Mouse (Mus musculus) intestine, postnatal 0 days (tissue): ENCODE results near the gene Cd22. TPM values are rescaled to one million over a fixed set of nuclear protein-coding genes. Genes with fewer than 3 reads are reported as not detected.
A peak's percentile ranks its signal among the peaks of the same experiment; 100 is the strongest.

Experiments
- ATAC-seq: fragments of 200-750 bp; cut with Nextera tagmentation; 2 replicates; pipeline ENCODE4 v1.8.0; 2017; ENCODE audit warnings: mild to moderate bottlenecking, moderate TSS enrichment, moderate library complexity
- H3K27ac ChIP-seq: fragments of 300-500 bp; sonication (generic); 2 replicates; pipeline ENCODE4 v1.5.1; 2014; ENCODE audit warnings: mild to moderate bottlenecking, low read depth, low read length, moderate library complexity
- H3K27me3 ChIP-seq: fragments of 300-500 bp; sonication (generic); replicated peaks from 2 replicates; pipeline ENCODE4 v1.6.1; 2014; ENCODE audit warnings: low read length, mixed read lengths; ENCODE audit not compliant: control insufficient read depth, insufficient read depth
- H3K36me3 ChIP-seq: fragments of 300-500 bp; sonication (generic); 2 replicates; pipeline ENCODE4 v1.6.1; 2014; ENCODE audit warnings: mild to moderate bottlenecking, moderate library complexity; ENCODE audit not compliant: control insufficient read depth, insufficient read depth
- H3K4me1 ChIP-seq: fragments of 300-500 bp; sonication (generic); replicated peaks from 2 replicates; pipeline ENCODE4 v1.6.1; 2014; ENCODE audit warnings: antibody characterized with exemption, low read length, mixed read lengths; ENCODE audit not compliant: control insufficient read depth, insufficient read depth
- H3K4me2 ChIP-seq: fragments of 300-500 bp; sonication (generic); replicated peaks from 2 replicates; pipeline ENCODE4 v1.6.1; 2014; ENCODE audit warnings: low read depth, mild to moderate bottlenecking, moderate library complexity
- H3K4me3 ChIP-seq: fragments of 300-500 bp; sonication (generic); 2 replicates; pipeline ENCODE4 v1.5.1; 2014; ENCODE audit warnings: low read depth, low read length
- H3K9ac ChIP-seq: fragments of 300-500 bp; sonication (generic); 2 replicates; pipeline ENCODE4 v1.6.1; 2014; ENCODE audit warnings: mild to moderate bottlenecking, low read depth, low read length
- H3K9me3 ChIP-seq: fragments of 300-500 bp; sonication (generic); 2 replicates; pipeline ENCODE4 v1.6.1; 2016; ENCODE audit warnings: mixed run types; ENCODE audit not compliant: control insufficient read depth
- CTCF ChIP-seq: sonication (generic); IDR thresholded peaks from 2 replicates; pipeline ENCODE4 v1.5.1; 2016; ENCODE audit warnings: low read depth, mild to moderate bottlenecking, control low read depth, antibody characterized with exemption, moderate library complexity
- WGBS: fragments of 180-500 bp; shearing (Covaris S2); extraction: QIAGEN DNeasy Blood & Tissue Kit; methylation state at CpG from one replicate; pipeline ENCODE4 v1.1.7; 2014; 5-methylcytosine and 5-hydroxymethylcytosine counted together
- polyA plus RNA-seq: library from polyadenylated mRNA; unstranded; fragments of >200 nt; fragmentation: Nextera tagmentation; extraction: Ambion mirVana; gene quantifications from 2 replicates; pipeline ENCODE4 v1.2.1, GENCODE M21; 2015

Gene Cd22
- polyA plus RNA-seq, 1 experiment from 2014 or later: 0.27 TPM

GRCm38 (mm10) chr7:30859290-30859634 lies 20.9 kb downstream of the Cd22 start:
- no peak overlapping the region for H3K4me2 ChIP-seq
- peak; percentile 42; the same call in 1 of the 2 replicates for ATAC-seq

DNA sequence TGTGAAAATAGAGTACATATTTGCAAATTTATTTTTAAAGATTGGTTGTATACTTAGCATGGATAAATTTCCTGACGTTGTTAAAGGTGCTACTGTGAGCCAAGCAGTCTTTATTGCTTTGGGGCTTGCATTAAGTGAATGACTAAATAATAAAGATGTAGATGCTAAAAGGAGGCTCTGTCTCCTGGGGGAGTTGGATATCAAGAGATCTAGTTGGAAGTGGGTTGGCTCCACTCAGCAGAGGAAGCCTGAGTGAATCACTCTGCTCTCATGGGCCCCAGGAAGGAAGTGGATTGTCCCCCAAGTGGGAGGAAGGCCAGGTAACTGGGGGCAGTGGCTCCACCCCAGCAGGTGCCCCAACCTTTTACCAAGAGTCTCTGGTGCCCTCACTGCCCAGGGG lies 22.4 kb downstream of the Cd22 start:
- Histone ChIP-seq H3K4me3 (no peak overlapping the region), H3K27me3 (no peaks in the 10 kb centered on the region), H3K4me2 (no peak overlapping the region), H3K9ac (no peak overlapping the region), H3K9me3 (no peaks in the 10 kb centered on the region), H3K4me1 (no peaks in the 10 kb centered on the region), H3K27ac (no peak overlapping the region), H3K36me3 (no peaks in the 10 kb centered on the region)
- 65% methylated on average over 1 of the region's 1 CpGs for WGBS
- no peak for TF ChIP-seq CTCF
- ATAC-seq: no peak

More at GRCm38 (mm10) chr7:30859290-30859634, 20.9 kb downstream of the Cd22 start:
- TF ChIP-seq CTCF: peak; percentile 94
- H3K4me1 ChIP-seq: no peaks in the 10 kb centered on the region
- H3K9me3 ChIP-seq: no peaks in the 10 kb centered on the region
- no peak overlapping the region for H3K27ac ChIP-seq
- no peaks in the 10 kb centered on the region for H3K36me3 ChIP-seq
- no peak overlapping the region for H3K4me3 ChIP-seq
- no peak overlapping the region for H3K9ac ChIP-seq
- no peaks in the 10 kb centered on the region for H3K27me3 ChIP-seq

DNA sequence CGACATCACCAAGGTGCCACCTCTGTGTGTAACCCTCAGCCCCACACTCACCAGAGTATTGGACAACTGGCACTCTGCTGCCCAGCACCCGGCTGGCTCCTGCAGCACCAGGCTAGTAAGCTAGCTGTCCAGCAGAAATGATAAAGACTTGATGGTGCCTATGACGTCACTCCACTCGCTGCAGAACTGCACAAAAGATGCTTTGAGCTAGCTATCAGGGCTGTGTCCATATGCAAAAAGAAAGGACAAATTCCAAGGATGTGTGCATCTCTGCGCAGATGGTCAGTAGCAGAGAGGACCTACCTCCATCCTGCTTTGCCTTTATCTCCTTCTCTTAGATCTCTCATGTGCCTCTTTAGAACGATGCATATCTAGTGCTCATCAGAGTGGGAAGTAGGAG lies 24.1 kb downstream of the Cd22 start, which contains the start of gene Ffar3:
TSS of gene Ffar3 (minus strand) at position 101 of the 400 bp plus-strand sequence.
- H3K9ac ChIP-seq: no peak within 1 kb of the TSS
- ATAC-seq: no peak; the same call in 1 of the 2 replicates
- no peaks in the 10 kb centered on the region for H3K4me1 ChIP-seq
- no peaks in the 10 kb centered on the region for H3K27me3 ChIP-seq
- H3K4me3 ChIP-seq: no peak within 1 kb of the TSS
- H3K36me3 ChIP-seq: no peaks in the 10 kb centered on the region
- no peak for TF ChIP-seq CTCF
- no peak within 1 kb of the TSS for H3K27ac ChIP-seq
- WGBS: 57% methylated on average over 6 of the region's 6 CpGs
- no peaks in the 10 kb centered on the region for H3K9me3 ChIP-seq
- H3K4me2 ChIP-seq: no peak within 1 kb of the TSS

DNA sequence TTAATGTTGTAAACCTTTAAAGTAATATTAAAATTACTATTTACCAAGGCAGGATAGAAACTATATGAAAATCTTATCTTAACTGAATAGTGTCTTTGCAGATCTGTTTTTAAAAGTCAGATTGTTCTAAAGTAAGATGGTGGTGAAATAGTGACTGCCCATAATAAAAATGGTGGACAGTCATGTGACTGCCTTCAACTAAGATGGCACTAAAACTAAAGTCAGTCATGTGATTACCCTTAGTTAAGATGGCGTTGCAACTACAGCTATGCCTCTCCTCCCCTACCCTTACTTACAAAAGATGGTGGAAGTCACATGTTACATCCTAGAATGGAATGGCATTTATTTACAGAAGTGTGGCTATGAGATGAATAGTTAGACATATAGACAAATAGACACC lies 28.7 kb downstream of the Cd22 start:
- 67% methylated on average over 1 of the region's 1 CpGs for WGBS
- ATAC-seq: no peak
- H3K4me1 ChIP-seq: peaks cover 5% of the 10 kb centered on the region; the same call in 1 of the 2 replicates
- no peak overlapping the region for H3K4me2 ChIP-seq
- H3K27me3 ChIP-seq: no peaks in the 10 kb centered on the region
- H3K27ac ChIP-seq: no peak overlapping the region
- no peak overlapping the region for H3K4me3 ChIP-seq
- no peaks in the 10 kb centered on the region for H3K9me3 ChIP-seq
- no peaks in the 10 kb centered on the region for H3K36me3 ChIP-seq
- no peak overlapping the region for H3K9ac ChIP-seq
- TF ChIP-seq CTCF: no peak

- peaks cover 5% of the 10 kb centered on the region; the same call in 1 of the 2 replicates for H3K4me1 ChIP-seq
- WGBS: 72% methylated on average over 6 of the region's 6 CpGs
Measured at GRCm38 (mm10) chr7:30847934-30848333, 32.2 kb downstream of the Cd22 start.

DNA sequence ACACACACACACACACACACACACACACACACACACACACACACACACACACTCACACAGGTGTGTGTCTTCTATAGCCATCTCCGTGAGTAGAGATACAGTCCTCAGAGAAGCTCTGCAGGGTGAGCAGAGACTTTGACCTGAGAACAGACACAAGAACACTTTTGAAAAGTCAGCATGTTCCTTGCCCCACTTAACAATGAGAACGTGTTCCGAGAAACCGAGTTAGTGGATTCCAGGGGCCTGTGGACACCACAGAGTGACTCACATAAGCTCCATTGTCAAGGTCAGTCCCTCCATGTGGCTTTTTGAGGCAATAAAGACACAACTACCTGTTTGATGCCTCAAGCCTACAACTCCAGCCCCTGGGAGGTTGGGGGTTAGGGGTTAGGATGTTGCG lies 32.8 kb downstream of the Cd22 start:
- ATAC-seq: peak; percentile 68
- 42% methylated on average over 5 of the region's 5 CpGs for WGBS
- no peaks in the 10 kb centered on the region for H3K9me3 ChIP-seq
- no peak overlapping the region; the same call in 1 of the 2 replicates for H3K27ac ChIP-seq
- no peaks in the 10 kb centered on the region for H3K27me3 ChIP-seq
- no peak overlapping the region for H3K4me3 ChIP-seq
- TF ChIP-seq CTCF: no peak
- no peaks in the 10 kb centered on the region for H3K36me3 ChIP-seq
- peaks cover 5% of the 10 kb centered on the region; the same call in 1 of the 2 replicates for H3K4me1 ChIP-seq
- no peak overlapping the region for H3K4me2 ChIP-seq
- H3K9ac ChIP-seq: no peak overlapping the region

More at GRCm38 (mm10) chr7:30847934-30848333, 32.2 kb downstream of the Cd22 start:
- Histone ChIP-seq H3K9ac (no peak overlapping the region), H3K36me3 (no peaks in the 10 kb centered on the region), H3K4me2 (no peak overlapping the region), H3K4me3 (no peak overlapping the region), H3K9me3 (no peaks in the 10 kb centered on the region), H3K27me3 (no peaks in the 10 kb centered on the region), H3K27ac (no peak overlapping the region)
- TF ChIP-seq CTCF: no peak
- 0 out of 2 replicates have a peak, but pooled peaks have one; percentile 7 for ATAC-seq
